Mouse (Mus musculus) liver, embryonic 16.5 days (tissue): ENCODE results near the gene B4gat1. TPM values are rescaled to one million over a fixed set of nuclear protein-coding genes. Genes with fewer than 3 reads are reported as not detected.

ENCODE experiments used
- ATAC-seq: fragments of 200-750 bp; cut with Nextera tagmentation; 2 replicates; pipeline ENCODE4 v1.8.0; 2017; ENCODE audit warnings: low read depth, mild to moderate bottlenecking, moderate number of reproducible peaks, moderate library complexity
- H3K27ac ChIP-seq: fragments of 300-500 bp; sonication (generic); 2 replicates; pipeline ENCODE4 v1.5.1; 2014; ENCODE audit warnings: mild to moderate bottlenecking, low read length
- H3K27me3 ChIP-seq: fragments of 300-500 bp; sonication (generic); 2 replicates; pipeline ENCODE4 v1.6.1; 2014; ENCODE audit warnings: low read depth, low read length, mixed read lengths; ENCODE audit not compliant: control insufficient read depth, insufficient read depth
- H3K36me3 ChIP-seq: fragments of 300-500 bp; sonication (generic); 2 replicates; pipeline ENCODE4 v1.6.1; 2014; ENCODE audit warnings: mild to moderate bottlenecking; ENCODE audit not compliant: control insufficient read depth, insufficient read depth
- H3K4me1 ChIP-seq: fragments of 300-500 bp; sonication (generic); 2 replicates; pipeline ENCODE4 v1.6.1; 2014; ENCODE audit warnings: low read depth, low read length, mixed read lengths; ENCODE audit not compliant: control insufficient read depth
- H3K4me2 ChIP-seq: fragments of 300-500 bp; sonication (generic); 2 replicates; pipeline ENCODE4 v1.6.1; 2014; ENCODE audit warnings: low read depth, low read length, mixed read lengths
- H3K4me3 ChIP-seq: fragments of 300-500 bp; sonication (generic); 2 replicates; pipeline ENCODE4 v1.5.1; 2014; ENCODE audit warnings: low read depth, mild to moderate bottlenecking, low read length
- H3K9ac ChIP-seq: fragments of 300-500 bp; sonication (generic); 2 replicates; pipeline ENCODE4 v1.6.1; 2014; ENCODE audit warnings: low read depth, low read length
- H3K9me3 ChIP-seq: fragments of 300-500 bp; sonication (generic); replicated peaks from 2 replicates; pipeline ENCODE4 v1.6.1; 2016; ENCODE audit warnings: low read length; ENCODE audit not compliant: control insufficient read depth
- WGBS: fragments of 180-500 bp; shearing (Covaris S2); extraction: QIAGEN DNeasy Blood & Tissue Kit; methylation state at CpG from one replicate; pipeline ENCODE4 v1.1.7; 2014; ENCODE audit not compliant: insufficient replicate concordance; 5-methylcytosine and 5-hydroxymethylcytosine counted together
- polyA plus RNA-seq: library from polyadenylated mRNA; unstranded; fragments of >200 nt; fragmentation: Nextera tagmentation; extraction: Ambion mirVana; gene quantifications from 2 replicates; pipeline ENCODE4 v1.2.1, GENCODE M21; 2015

Gene B4gat1
- 8.6 and 9.1 TPM in 2 replicates for polyA plus RNA-seq

GRCm38 (mm10) chr19:5038709-5039156 is at the start of gene B4gat1, which contains the start of gene AC124502.3:
Gene B4gat1, plus strand, starts transcription at chr19:5038826.
Gene AC124502.3, plus strand, starts transcription at chr19:5038891.
- Histone ChIP-seq H3K36me3 (no peaks in the 10 kb centered on the region), H3K4me1 (peaks cover 35% of the 10 kb centered on the region), H3K4me2 (peak within 1 kb of the TSS; percentile 94), H3K27ac (peak within 1 kb of the TSS; percentile 20; the same call in 1 of the 2 replicates), H3K9me3 (no peaks in the 10 kb centered on the region), H3K27me3 (no peaks in the 10 kb centered on the region; the same call in 1 of the 2 replicates), H3K4me3 (peak within 1 kb of the TSS; percentile 72), H3K9ac (peak within 1 kb of the TSS; percentile 75)
- under 1% methylated on average over 41 of the region's 44 CpGs for WGBS
- ATAC-seq, result peak; percentile 82

GRCm38 (mm10) chr19:4989013-4989412 is 49.6 kb upstream of the B4gat1 start:
- WGBS, result 4% methylated on average over 13 of the region's 13 CpGs

GRCm38 (mm10) chr19:4989434-4990255 is 49.0 kb upstream of the B4gat1 start:
- Histone ChIP-seq H3K4me1 (no peaks in the 10 kb centered on the region), H3K27me3 (peaks cover 32% of the 10 kb centered on the region), H3K27ac (no peak overlapping the region), H3K4me2 (no peak overlapping the region), H3K9ac (no peak overlapping the region), H3K36me3 (no peaks in the 10 kb centered on the region), H3K4me3 (no peak overlapping the region), H3K9me3 (no peaks in the 10 kb centered on the region)
- 25% methylated on average over 41 of the region's 47 CpGs for WGBS
- no peak for ATAC-seq

More at GRCm38 (mm10) chr19:4989013-4989412, 49.6 kb upstream of the B4gat1 start:
- Histone ChIP-seq H3K9me3 (no peaks in the 10 kb centered on the region), H3K27ac (no peak overlapping the region), H3K4me2 (no peak overlapping the region), H3K4me1 (no peaks in the 10 kb centered on the region), H3K27me3 (peaks cover 38% of the 10 kb centered on the region), H3K9ac (no peak overlapping the region), H3K4me3 (no peak overlapping the region), H3K36me3 (no peaks in the 10 kb centered on the region)
- ATAC-seq, result no peak

DNA sequence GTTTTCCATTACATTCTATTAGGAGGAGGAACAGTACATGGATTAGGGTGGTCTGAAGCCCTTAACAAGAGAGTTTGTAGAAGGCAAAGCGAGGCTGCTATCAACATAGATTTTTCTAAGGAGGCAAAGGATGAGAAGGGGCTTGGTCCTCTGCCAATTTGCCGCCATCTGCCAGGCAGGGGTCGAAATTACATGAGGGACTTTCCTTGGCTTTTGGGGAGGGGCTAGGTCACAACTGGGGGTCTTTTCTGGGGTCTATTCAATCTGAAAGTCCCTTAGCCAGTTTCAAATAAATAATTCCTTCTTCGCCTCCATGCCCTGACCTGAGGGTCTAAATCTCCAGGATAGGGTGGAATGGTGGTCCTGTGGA is 48.4 kb upstream of the B4gat1 start, which contains the start of gene Npas4:
Gene Npas4, minus strand, starts transcription at position 61 of the 370 bp plus-strand sequence.
- H3K4me2 ChIP-seq, result no peak within 1 kb of the TSS
- H3K9ac ChIP-seq, result no peak within 1 kb of the TSS
- H3K36me3 ChIP-seq, result no peaks in the 10 kb centered on the region
- H3K27ac ChIP-seq, result no peak within 1 kb of the TSS
- no peaks in the 10 kb centered on the region for H3K4me1 ChIP-seq
- H3K4me3 ChIP-seq, result no peak within 1 kb of the TSS
- 21% methylated on average over 4 of the region's 4 CpGs for WGBS
- no peaks in the 10 kb centered on the region for H3K9me3 ChIP-seq
- H3K27me3 ChIP-seq, result peaks cover 32% of the 10 kb centered on the region
- no peak for ATAC-seq

- H3K4me2 ChIP-seq, result no peak overlapping the region
- H3K27ac ChIP-seq, result no peak overlapping the region
- no peaks in the 10 kb centered on the region for H3K9me3 ChIP-seq
- no peak overlapping the region for H3K4me3 ChIP-seq
- no peaks in the 10 kb centered on the region for H3K36me3 ChIP-seq
- WGBS, result 2% methylated on average over 19 of the region's 22 CpGs
- no peak for ATAC-seq
- H3K4me1 ChIP-seq, result no peaks in the 10 kb centered on the region
- H3K9ac ChIP-seq, result no peak overlapping the region
- peaks cover 32% of the 10 kb centered on the region for H3K27me3 ChIP-seq
These were observed 47.9 kb upstream of the B4gat1 start for GRCm38 (mm10) chr19:4990716-4991115.

GRCm38 (mm10) chr19:4992371-4992770 is 46.3 kb upstream of the B4gat1 start:
- H3K9me3 ChIP-seq, result no peaks in the 10 kb centered on the region
- H3K27ac ChIP-seq, result no peak overlapping the region
- H3K27me3 ChIP-seq, result peaks cover 29% of the 10 kb centered on the region
- no peak overlapping the region for H3K9ac ChIP-seq
- H3K4me3 ChIP-seq, result no peak overlapping the region
- H3K4me1 ChIP-seq, result no peaks in the 10 kb centered on the region
- H3K36me3 ChIP-seq, result no peaks in the 10 kb centered on the region
- WGBS, result 9% methylated on average over 8 of the region's 8 CpGs
- H3K4me2 ChIP-seq, result no peak overlapping the region
- no peak for ATAC-seq

- H3K27ac ChIP-seq, result no peak overlapping the region
- no peak overlapping the region for H3K4me3 ChIP-seq
- no peaks in the 10 kb centered on the region for H3K9me3 ChIP-seq
- no peak for ATAC-seq
- no peak overlapping the region for H3K4me2 ChIP-seq
- peaks cover 29% of the 10 kb centered on the region for H3K27me3 ChIP-seq
- 1% methylated on average over 8 of the region's 9 CpGs for WGBS
- H3K36me3 ChIP-seq, result no peaks in the 10 kb centered on the region
- H3K9ac ChIP-seq, result no peak overlapping the region
- H3K4me1 ChIP-seq, result no peaks in the 10 kb centered on the region
These were observed 45.7 kb upstream of the B4gat1 start for GRCm38 (mm10) chr19:4992904-4993303.

- Histone ChIP-seq H3K9me3 (no peaks in the 10 kb centered on the region), H3K9ac (no peak overlapping the region), H3K4me2 (no peak overlapping the region), H3K27ac (no peak overlapping the region), H3K4me3 (no peak overlapping the region), H3K27me3 (peaks cover 29% of the 10 kb centered on the region), H3K36me3 (no peaks in the 10 kb centered on the region), H3K4me1 (no peaks in the 10 kb centered on the region)
- WGBS, result 30% methylated on average over 5 of the region's 5 CpGs
- no peak for ATAC-seq
These were observed 44.6 kb upstream of the B4gat1 start for GRCm38 (mm10) chr19:4994043-4994442.
